Mouse (Mus musculus): ENCODE measurements around the gene Dmrt2.

Gene Dmrt2

GRCm38 (mm10) chr19:25672101-25672950, at the start of gene Dmrt2:
Gene Dmrt2 (plus strand): TSS chr19:25672411.
- peak; percentile 87 for DNase-seq (ENCODE audit: low spot score)

- peak; percentile 87 for DNase-seq (ENCODE audit: low spot score)
Measured at GRCm38 (mm10) chr19:25628490-25628889, 43.7 kb upstream of the Dmrt2 start.

- DNase-seq (ENCODE audit: low spot score): no peak
Measured at GRCm38 (mm10) chr19:25635119-25635518, 37.1 kb upstream of the Dmrt2 start.

- peak; percentile 88 for DNase-seq (ENCODE audit: low spot score)
Measured at GRCm38 (mm10) chr19:25635622-25636244, 36.5 kb upstream of the Dmrt2 start.

- DNase-seq (ENCODE audit: low spot score): no peak
Measured at GRCm38 (mm10) chr19:25638766-25639361, 33.3 kb upstream of the Dmrt2 start.

- DNase-seq (ENCODE audit: low spot score): no peak
Measured at GRCm38 (mm10) chr19:25641786-25642185, 30.4 kb upstream of the Dmrt2 start.

- no peak for DNase-seq (ENCODE audit: low spot score)
Measured at GRCm38 (mm10) chr19:25647136-25647535, 25.1 kb upstream of the Dmrt2 start.

- no peak for DNase-seq (ENCODE audit: low spot score)
Measured at GRCm38 (mm10) chr19:25648701-25649100, 23.5 kb upstream of the Dmrt2 start.

- DNase-seq (ENCODE audit: low spot score): no peak
Measured at GRCm38 (mm10) chr19:25650474-25650873, 21.7 kb upstream of the Dmrt2 start.

GRCm38 (mm10) chr19:25652560-25652959, 19.7 kb upstream of the Dmrt2 start:
- no peak for DNase-seq (ENCODE audit: low spot score)

- no peak for DNase-seq (ENCODE audit: low spot score)
Measured at GRCm38 (mm10) chr19:25654034-25654749, 18.0 kb upstream of the Dmrt2 start.

GRCm38 (mm10) chr19:25665486-25666339, 6.5 kb upstream of the Dmrt2 start:
- no peak for DNase-seq (ENCODE audit: low spot score)

GRCm38 (mm10) chr19:25667836-25668235, 4.4 kb upstream of the Dmrt2 start:
- no peak for DNase-seq (ENCODE audit: low spot score)

- DNase-seq (ENCODE audit: low spot score): no peak
Measured at GRCm38 (mm10) chr19:25669593-25670248, 2.5 kb upstream of the Dmrt2 start.

GRCm38 (mm10) chr19:25670571-25671285, 1.5 kb upstream of the Dmrt2 start:
- no peak for DNase-seq (ENCODE audit: low spot score)

GRCm38 (mm10) chr19:25671681-25672080, 530 bp upstream of the Dmrt2 start:
- DNase-seq (ENCODE audit: low spot score): peak; percentile 56

GRCm38 (mm10) chr19:25673224-25674055, 1.2 kb downstream of the Dmrt2 start:
- DNase-seq (ENCODE audit: low spot score): no peak

- DNase-seq (ENCODE audit: low spot score): no peak
Measured at GRCm38 (mm10) chr19:25674056-25674420, 1.8 kb downstream of the Dmrt2 start.

- no peak for DNase-seq (ENCODE audit: low spot score)
Measured at GRCm38 (mm10) chr19:25674744-25675143, 2.5 kb downstream of the Dmrt2 start.

Data from retina, embryonic 14.5 days (tissue).